ENCODE assay signal across 20 mouse cellular contexts in the genomic region with DNA sequence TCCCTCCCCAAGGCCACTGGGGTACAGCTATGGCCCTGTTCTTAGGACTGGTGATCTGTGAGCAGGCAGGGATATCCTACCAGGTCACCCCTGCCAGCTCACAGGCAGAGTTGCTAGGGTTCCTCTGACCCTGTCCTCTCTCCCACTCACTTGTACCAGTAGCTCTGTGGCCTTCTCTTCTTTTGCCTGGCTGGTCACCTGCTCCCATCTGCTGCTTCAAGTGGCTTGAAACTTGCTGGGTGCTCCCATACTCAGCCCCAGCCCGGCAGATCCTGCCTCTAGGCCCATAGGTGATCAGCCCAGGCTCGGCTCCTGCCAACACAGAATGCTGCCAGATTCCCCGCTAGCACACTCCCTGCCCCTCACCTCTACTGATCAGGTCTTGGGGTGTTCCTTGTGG. TPM values are rescaled to one million over a fixed set of nuclear protein-coding genes. Genes with fewer than 3 reads are reported as not detected.
A peak's percentile ranks its signal among the peaks of the same experiment; 100 is the strongest.
DNase-seq lines count a peak whose midpoint lies in the region; ATAC-seq and TF ChIP-seq lines count a peak whose summit lies in the region.
"Had no signal": no experiment of that assay in that cellular context is flagged by ENCODE, and none has a peak within 500 bp of the region (broad histone marks: within the 10 kb centered on the region; RNA-seq: fewer than 3 reads in every experiment).

No protein-coding gene starts in this region.

- no peaks in the 10 kb centered on the region for H3K27me3 ChIP-seq in lung, embryonic 15.5 days
- no peaks in the 10 kb centered on the region for H3K27me3 ChIP-seq in neural tube, embryonic 13.5 days
- H3K27me3 ChIP-seq: CH12.LX; forebrain, embryonic 13.5 days; limb, embryonic 13.5 days had no signal

- peak; percentile 48 to 50 for DNase-seq in cerebellum, postnatal 14 days
- no peak for DNase-seq in cerebellum, postnatal 4 days (ENCODE audit: low spot score in 2 of 2)
- no peak for DNase-seq in lung, adult 2 months
- no peak for DNase-seq in neural tube, embryonic 10.5 days (ENCODE audit: extremely low spot score, low spot score)
- peak; percentile 23 for DNase-seq in retina, embryonic 14.5 days (ENCODE audit: low spot score)
- DNase-seq in gastrocnemius, postnatal 36 days, result no peak
- DNase-seq: adrenal gland, adult 8-10 months; cerebellum, adult 18-20 months; gastrocnemius, postnatal 25 days; heart, postnatal 14 days; kidney, adult 2 months; kidney, postnatal 14 days; liver, postnatal 0 days; right cerebral cortex, postnatal 25 days had no signal

- no peak overlapping the region for H3K27ac ChIP-seq in lung, embryonic 15.5 days
- no peak overlapping the region for H3K27ac ChIP-seq in neural tube, embryonic 13.5 days (replicated peaks)
- H3K27ac ChIP-seq: forebrain, embryonic 13.5 days had no signal

- no peak for TF ChIP-seq CTCF in lung, adult 2 months (IDR thresholded peaks at IDR 0.05; ENCODE audit: insufficient read depth, low read length)

- peaks cover 15% of the 10 kb centered on the region for H3K36me3 ChIP-seq in lung, embryonic 15.5 days
- H3K36me3 ChIP-seq in neural tube, embryonic 13.5 days, result peaks cover 7% of the 10 kb centered on the region

- H3K4me2 ChIP-seq in lung, embryonic 15.5 days, result no peak overlapping the region
- no peak overlapping the region for H3K4me2 ChIP-seq in neural tube, embryonic 13.5 days
- H3K4me2 ChIP-seq: forebrain, embryonic 13.5 days; heart, embryonic 11.5 days; limb, embryonic 13.5 days had no signal

- intact Hi-C loops in gastrocnemius, postnatal 36 days (cut with DNase I), result no loop called here

- 49% methylated on average over 3 of the region's 3 CpGs for WGBS in lung, embryonic 15.5 days
- 77% methylated on average over 3 of the region's 3 CpGs for WGBS in lung, adult 2 months
- 66% methylated on average over 3 of the region's 3 CpGs for WGBS in neural tube, embryonic 13.5 days

- no peak for TF ChIP-seq POLR2A in lung, adult 2 months (IDR thresholded peaks at IDR 0.05; ENCODE audit: borderline replicate concordance, extremely low read depth, low read depth, low read length)

- no peak overlapping the region for H3K4me3 ChIP-seq in lung, embryonic 15.5 days
- H3K4me3 ChIP-seq in lung, adult 2 months (replicated peaks; ENCODE audit: extremely low read depth, low read depth, low read length), result no peak overlapping the region
- H3K4me3 ChIP-seq in neural tube, embryonic 13.5 days, result no peak overlapping the region
- H3K4me3 ChIP-seq: forebrain, embryonic 13.5 days; limb, embryonic 13.5 days had no signal

- H3K9ac ChIP-seq in lung, embryonic 15.5 days, result no peak overlapping the region
- H3K9ac ChIP-seq in neural tube, embryonic 13.5 days, result 0 out of 2 replicates have a peak overlapping the region, but pooled peaks have one; percentile 22
- H3K9ac ChIP-seq: forebrain, embryonic 13.5 days; limb, embryonic 13.5 days; liver, postnatal 0 days had no signal

- H3K9me3 ChIP-seq in lung, embryonic 15.5 days, result no peaks in the 10 kb centered on the region
- H3K9me3 ChIP-seq in neural tube, embryonic 13.5 days, result no peaks in the 10 kb centered on the region
- H3K9me3 ChIP-seq: forebrain, embryonic 13.5 days; limb, embryonic 13.5 days had no signal

- ATAC-seq in lung, embryonic 15.5 days (ENCODE audit: borderline replicate concordance, extremely low read depth, low FRiP score, low TSS enrichment), result peak; percentile 3; the same call in 1 of the 2 replicates
- no peak for ATAC-seq in neural tube, embryonic 13.5 days (ENCODE audit: low read depth)
- ATAC-seq: forebrain, embryonic 13.5 days; liver, postnatal 0 days had no signal

- peaks cover 15% of the 10 kb centered on the region for H3K4me1 ChIP-seq in lung, embryonic 15.5 days
- no peaks in the 10 kb centered on the region for H3K4me1 ChIP-seq in lung, adult 2 months (ENCODE audit: control insufficient read depth, insufficient read depth, low read length)
- peaks cover 14% of the 10 kb centered on the region for H3K4me1 ChIP-seq in neural tube, embryonic 13.5 days (replicated peaks)
- H3K4me1 ChIP-seq: forebrain, embryonic 13.5 days had no signal

RNA-seq across cellular contexts. Expression of a gene that starts 12.5 kb away (rescaled TPM):
- polyA plus RNA-seq in lung, embryonic 15.5 days (2015; fragmentation: Nextera tagmentation; extraction: Ambion mirVana), result 32.8 and 33.3 TPM in 2 replicates
- polyA plus RNA-seq in lung, adult 2 months (2012; rRNA removed), result 18.2 and 21.7 TPM in 2 replicates
- 23.2 and 23.3 TPM in 2 replicates for polyA plus RNA-seq in neural tube, embryonic 13.5 days (2015; fragmentation: Nextera tagmentation; extraction: Ambion mirVana)
- 10 to 100 TPM in 1 of 2 experiments, 1 to 10 TPM in 1; 7.0 to 10.3 TPM for total RNA-seq in gastrocnemius, postnatal 36 days (2021)

RNA-seq across cellular contexts. Expression of a gene that starts 27.4 kb away (rescaled TPM):
- polyA plus RNA-seq in lung, embryonic 15.5 days (2015; fragmentation: Nextera tagmentation; extraction: Ambion mirVana), result 606 and 658 TPM in 2 replicates
- polyA plus RNA-seq in lung, adult 2 months (2012; rRNA removed), result 1,664 and 1,938 TPM in 2 replicates
- 381 and 408 TPM in 2 replicates for polyA plus RNA-seq in neural tube, embryonic 13.5 days (2015; fragmentation: Nextera tagmentation; extraction: Ambion mirVana)
- 100 to 1,000 TPM; 327 to 414 TPM for total RNA-seq in gastrocnemius, postnatal 36 days (2021)

RNA-seq across cellular contexts. Expression of a gene that starts 49.8 kb away (rescaled TPM):
- 10.9 and 11.5 TPM in 2 replicates for polyA plus RNA-seq in lung, embryonic 15.5 days (2015; fragmentation: Nextera tagmentation; extraction: Ambion mirVana)
- 28.1 and 30.7 TPM in 2 replicates for polyA plus RNA-seq in lung, adult 2 months (2012; rRNA removed)
- polyA plus RNA-seq in neural tube, embryonic 13.5 days (2015; fragmentation: Nextera tagmentation; extraction: Ambion mirVana), result 2.1 and 2.8 TPM in 2 replicates
- total RNA-seq in gastrocnemius, postnatal 36 days (2021), result 1 to 10 TPM; 5.7 to 8.1 TPM

Comparison
In these comparisons a context has a peak if more than half of its experiments do, and no peak if none do; other contexts are left out.
1. DNase-seq: peak in cerebellum, postnatal 14 days (2 of 2) and retina, embryonic 14.5 days (single experiment); none in cerebellum, postnatal 4 days (0 of 2), lung, adult 2 months (single experiment), neural tube, embryonic 10.5 days (single experiment) and gastrocnemius, postnatal 36 days (0 of 2).